Comparison of ENCODE assay signal across 20 mouse cellular contexts in the genomic region with DNA sequence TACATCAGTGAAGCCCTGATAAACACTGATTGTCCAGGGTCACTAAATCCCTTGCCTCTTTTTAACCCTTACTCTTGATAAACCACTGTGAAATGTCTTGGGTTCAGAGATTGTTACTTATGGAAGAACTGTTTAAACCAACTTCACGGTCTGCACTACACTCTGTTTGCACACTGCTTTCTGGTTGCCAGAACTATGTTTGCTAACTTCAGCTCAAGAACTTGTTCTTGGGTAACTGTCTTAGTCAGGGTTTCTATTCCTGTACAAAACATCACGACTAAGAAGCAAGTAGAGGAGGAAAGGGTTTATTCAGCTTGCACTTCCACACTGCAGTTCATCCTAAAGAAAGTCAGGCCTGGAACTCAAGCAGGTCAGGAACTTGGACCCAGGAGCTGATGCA. TPM values are rescaled to one million over a fixed set of nuclear protein-coding genes. Genes with fewer than 3 reads are reported as not detected.
A peak's percentile ranks its signal among the peaks of the same experiment; 100 is the strongest.
DNase-seq lines count a peak whose midpoint lies in the region; ATAC-seq and TF ChIP-seq lines count a peak whose summit lies in the region.
"Had no signal": no experiment of that assay in that cellular context is flagged by ENCODE, and none has a peak within 500 bp of the region (broad histone marks: within the 10 kb centered on the region; RNA-seq: fewer than 3 reads in every experiment).

No protein-coding gene starts in this region.

- peak; percentile 65; the same call in 1 of the 2 replicates for ATAC-seq in lung, embryonic 16.5 days (ENCODE audit: low read depth)
- peak; percentile 67; the same call in 1 of the 2 replicates for ATAC-seq in stomach, postnatal 0 days (ENCODE audit: low FRiP score, low TSS enrichment)
- ATAC-seq: forebrain, embryonic 13.5 days; forebrain, embryonic 15.5 days had no signal

- TF ChIP-seq EP300 in stomach, postnatal 0 days (optimal IDR thresholded peaks at IDR 0.05), result no peak

- H3K4me1 ChIP-seq in lung, embryonic 16.5 days (replicated peaks; ENCODE audit: control insufficient read depth, insufficient read depth, low read length), result peaks cover 4% of the 10 kb centered on the region; the same call in 1 of the 2 replicates
- H3K4me1 ChIP-seq in lung, adult 2 months (ENCODE audit: control insufficient read depth, insufficient read depth, low read length), result no peaks in the 10 kb centered on the region
- H3K4me1 ChIP-seq in stomach, postnatal 0 days (replicated peaks; ENCODE audit: control insufficient read depth, insufficient read depth), result no peaks in the 10 kb centered on the region

- WGBS in lung, embryonic 16.5 days, result 44% methylated on average over 2 of the region's 2 CpGs
- WGBS in lung, adult 2 months, result 53% methylated on average over 2 of the region's 2 CpGs
- WGBS in stomach, postnatal 0 days, result 21% methylated on average over 2 of the region's 2 CpGs

- no peak overlapping the region for H3K9ac ChIP-seq in lung, embryonic 16.5 days (ENCODE audit: low read length)
- H3K9ac ChIP-seq in stomach, postnatal 0 days (ENCODE audit: low read length), result no peak overlapping the region
- H3K9ac ChIP-seq: embryonic facial prominence, embryonic 12.5 days; forebrain, embryonic 13.5 days; forebrain, embryonic 15.5 days had no signal

- H3K27ac ChIP-seq in lung, embryonic 16.5 days (ENCODE audit: low read length), result no peak overlapping the region
- no peak overlapping the region for H3K27ac ChIP-seq in stomach, postnatal 0 days (replicated peaks)
- H3K27ac ChIP-seq: embryonic facial prominence, embryonic 10.5 days; embryonic facial prominence, embryonic 12.5 days; forebrain, embryonic 13.5 days; forebrain, embryonic 15.5 days had no signal

- H3K4me3 ChIP-seq in lung, embryonic 16.5 days (ENCODE audit: low read length), result no peak overlapping the region
- H3K4me3 ChIP-seq in lung, adult 2 months (replicated peaks; ENCODE audit: extremely low read depth, low read depth, low read length), result no peak overlapping the region
- no peak overlapping the region for H3K4me3 ChIP-seq in stomach, postnatal 0 days (ENCODE audit: low read depth, low read length)
- H3K4me3 ChIP-seq: embryonic facial prominence, embryonic 10.5 days; embryonic facial prominence, embryonic 12.5 days; forebrain, embryonic 13.5 days; forebrain, embryonic 15.5 days had no signal

- no peak for DNase-seq in lung, adult 2 months
- DNase-seq in lung, postnatal 25 days (ENCODE audit: low spot score), result peak; percentile 32
- no peak for DNase-seq in lung, postnatal 14 days
- DNase-seq in stomach, postnatal 0 days (ENCODE audit: low spot score), result no peak
- DNase-seq in right cerebral cortex, postnatal 10 days (ENCODE audit: low spot score in 2 of 2), result no peak
- DNase-seq: adrenal gland, adult 2 months; adrenal gland, postnatal 10 days; adrenal gland, postnatal 25 days; cerebellum, adult 11 months; cerebellum, adult 18-20 months; cerebellum, adult 8-10 months; cerebellum, adult 9-11 months; cerebellum, postnatal 14 days; cerebellum, postnatal 36 days; embryo, embryonic 11 days had no signal

- no peak for TF ChIP-seq CTCF in lung, adult 2 months (IDR thresholded peaks at IDR 0.05; ENCODE audit: insufficient read depth, low read length)
- no peak for TF ChIP-seq CTCF in stomach, postnatal 0 days (IDR thresholded peaks at IDR 0.05; ENCODE audit: low read depth)

- H3K27me3 ChIP-seq in lung, embryonic 16.5 days (ENCODE audit: control insufficient read depth, insufficient read depth, low read depth, low read length), result no peaks in the 10 kb centered on the region
- H3K27me3 ChIP-seq in stomach, postnatal 0 days (ENCODE audit: control insufficient read depth, insufficient read depth, low read length), result no peaks in the 10 kb centered on the region
- H3K27me3 ChIP-seq: embryonic facial prominence, embryonic 12.5 days; forebrain, embryonic 13.5 days; forebrain, embryonic 15.5 days had no signal

- TF ChIP-seq POLR2A in lung, adult 2 months (IDR thresholded peaks at IDR 0.05; ENCODE audit: borderline replicate concordance, extremely low read depth, low read depth, low read length), result no peak

- no peak overlapping the region for H3K4me2 ChIP-seq in lung, embryonic 16.5 days (ENCODE audit: low read depth, low read length)
- no peak overlapping the region for H3K4me2 ChIP-seq in stomach, postnatal 0 days (replicated peaks; ENCODE audit: low read depth)
- H3K4me2 ChIP-seq: embryonic facial prominence, embryonic 12.5 days; forebrain, embryonic 13.5 days; forebrain, embryonic 15.5 days had no signal

- no peaks in the 10 kb centered on the region for H3K36me3 ChIP-seq in lung, embryonic 16.5 days (ENCODE audit: control insufficient read depth, insufficient read depth, low read length)
- H3K36me3 ChIP-seq in stomach, postnatal 0 days (ENCODE audit: control insufficient read depth, insufficient read depth, low read length), result no peaks in the 10 kb centered on the region
- H3K36me3 ChIP-seq: embryonic facial prominence, embryonic 10.5 days; embryonic facial prominence, embryonic 12.5 days; forebrain, embryonic 15.5 days had no signal

- no peaks in the 10 kb centered on the region for H3K9me3 ChIP-seq in lung, embryonic 16.5 days (ENCODE audit: control insufficient read depth, low read length)
- no peaks in the 10 kb centered on the region for H3K9me3 ChIP-seq in stomach, postnatal 0 days (ENCODE audit: control insufficient read depth, low read length)
- H3K9me3 ChIP-seq: embryonic facial prominence, embryonic 10.5 days; embryonic facial prominence, embryonic 12.5 days; forebrain, embryonic 13.5 days; forebrain, embryonic 15.5 days had no signal

RNA-seq across cellular contexts. Expression of a gene that starts 56.2 kb away (rescaled TPM):
- polyA plus RNA-seq in lung, embryonic 16.5 days (2015; fragmentation: Nextera tagmentation; extraction: Ambion mirVana), result 11.3 and 15.1 TPM in 2 replicates
- polyA plus RNA-seq in lung, adult 2 months (2012; rRNA removed), result 34.8 and 37.3 TPM in 2 replicates
- polyA plus RNA-seq in stomach, postnatal 0 days (2015; fragmentation: Nextera tagmentation; extraction: Ambion mirVana), result 79.2 and 90.4 TPM in 2 replicates
